ENCODE assay signal across 21 mouse cellular contexts in the genomic region with DNA sequence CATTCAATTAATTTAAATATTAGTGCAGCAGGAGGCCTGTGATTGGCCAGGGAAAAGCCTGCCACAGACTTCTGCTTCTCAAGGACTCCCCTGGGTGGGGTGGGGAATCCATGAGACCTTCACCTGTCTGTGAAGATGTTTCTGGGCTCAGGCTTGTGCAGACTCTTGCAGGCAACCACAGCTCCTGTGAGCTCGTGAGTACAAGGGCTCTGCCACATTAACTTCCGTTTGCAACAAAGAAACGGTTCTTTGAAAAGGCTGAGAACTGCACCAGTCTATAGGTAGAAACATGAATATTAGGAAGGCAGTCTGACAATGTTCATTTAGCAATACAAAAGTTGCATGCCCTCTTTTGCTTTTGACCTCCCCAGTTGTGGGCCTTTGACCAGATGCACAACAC. TPM values are rescaled to one million over a fixed set of nuclear protein-coding genes. Genes with fewer than 3 reads are reported as not detected.
"Had no signal": no experiment of that assay in that cellular context is flagged by ENCODE, and none has a peak within 500 bp of the region (broad histone marks: within the 10 kb centered on the region; RNA-seq: fewer than 3 reads in every experiment).

No protein-coding gene starts in this region.

- H3K4me3 ChIP-seq: intestine, embryonic 15.5 days; kidney, embryonic 15.5 days; left cerebral cortex, adult 2 months; liver, embryonic 13.5 days; midbrain, embryonic 12.5 days; myocyte had no signal

- H3K9me3 ChIP-seq: intestine, embryonic 15.5 days; kidney, embryonic 15.5 days; liver, embryonic 13.5 days; midbrain, embryonic 12.5 days had no signal

- H3K27me3 ChIP-seq: intestine, embryonic 15.5 days; kidney, embryonic 15.5 days; liver, embryonic 13.5 days; midbrain, embryonic 12.5 days had no signal

- H3K9ac ChIP-seq: intestine, embryonic 15.5 days; kidney, embryonic 15.5 days; liver, embryonic 13.5 days; midbrain, embryonic 12.5 days had no signal

- H3K4me1 ChIP-seq: intestine, embryonic 15.5 days; kidney, embryonic 15.5 days; liver, embryonic 13.5 days; midbrain, embryonic 12.5 days had no signal

- DNase-seq: kidney, adult 11 months; kidney, adult 8-10 months; kidney, postnatal 10 days; kidney, postnatal 36 days; layer of hippocampus, postnatal 36 days; liver, embryonic 13.5 days; lung, adult 2 months; lung, postnatal 14 days had no signal

- ATAC-seq: intestine, embryonic 15.5 days; midbrain, embryonic 16.5 days had no signal

- H3K27ac ChIP-seq: intestine, embryonic 15.5 days; kidney, embryonic 15.5 days; left cerebral cortex, adult 2 months; liver, embryonic 13.5 days; midbrain, embryonic 12.5 days had no signal

- H3K36me3 ChIP-seq: intestine, embryonic 15.5 days; kidney, embryonic 15.5 days; liver, embryonic 13.5 days; midbrain, embryonic 12.5 days had no signal

- H3K4me2 ChIP-seq: intestine, embryonic 15.5 days; kidney, embryonic 15.5 days; liver, embryonic 13.5 days; midbrain, embryonic 12.5 days had no signal

RNA-seq across cellular contexts. Expression of gene Cx3cr1, which starts 8.6 kb away (rescaled TPM):
- polyA plus RNA-seq: myocyte had no signal

RNA-seq across cellular contexts. Expression of gene Ccr8, which starts 13.7 kb away (rescaled TPM):
- polyA plus RNA-seq: kidney, embryonic 15.5 days; limb, embryonic 11.5 days; liver, embryonic 13.5 days; liver, embryonic 16.5 days; midbrain, embryonic 12.5 days; midbrain, embryonic 16.5 days; myocyte; neural tube, embryonic 11.5 days; neural tube, embryonic 14.5 days; testis, adult 2 months; urinary bladder, adult 2 months had no signal

RNA-seq across cellular contexts. Expression of gene Xirp1, which starts 54.8 kb away (rescaled TPM):
- polyA plus RNA-seq: limb, embryonic 11.5 days; midbrain, embryonic 12.5 days; midbrain, embryonic 16.5 days; small intestine, adult 2 months had no signal
